Mouse (Mus musculus) neural tube, embryonic 13.5 days (tissue): ENCODE measurements around the gene Olfr1002. TPM values are rescaled to one million over a fixed set of nuclear protein-coding genes. Genes with fewer than 3 reads are reported as not detected.
"Not testable (repeated sequence)": the region's sequence is repeated elsewhere in the genome, so short reads cannot be mapped to it uniquely, and the experiment has no call there.

Experiments used
- ATAC-seq: fragments of 200-750 bp; cut with Nextera tagmentation; 2 replicates; pipeline ENCODE4 v1.8.0; 2017; ENCODE audit warnings: low read depth, mild to moderate bottlenecking, moderate TSS enrichment, moderate library complexity
- H3K27ac ChIP-seq: fragments of 300-500 bp; sonication (generic); replicated peaks from 2 replicates; pipeline ENCODE4 v1.5.1; 2015; ENCODE audit warnings: moderate library complexity, mild to moderate bottlenecking, inconsistent platforms
- H3K27me3 ChIP-seq: fragments of 300-500 bp; sonication (generic); 2 replicates; pipeline ENCODE4 v1.6.1; 2015; ENCODE audit warnings: mild to moderate bottlenecking, inconsistent platforms
- H3K36me3 ChIP-seq: fragments of 300-500 bp; sonication (generic); 2 replicates; pipeline ENCODE4 v1.6.1; 2015; ENCODE audit warnings: mild to moderate bottlenecking, inconsistent platforms
- H3K4me1 ChIP-seq: fragments of 300-500 bp; sonication (generic); replicated peaks from 2 replicates; pipeline ENCODE4 v1.6.1; 2015; ENCODE audit warnings: inconsistent platforms
- H3K4me2 ChIP-seq: fragments of 300-500 bp; sonication (generic); 2 replicates; pipeline ENCODE4 v1.6.1; 2015; ENCODE audit warnings: inconsistent platforms, mild to moderate bottlenecking, moderate library complexity
- H3K4me3 ChIP-seq: fragments of 300-500 bp; sonication (generic); 2 replicates; pipeline ENCODE4 v1.5.1; 2015; ENCODE audit warnings: mild to moderate bottlenecking, inconsistent platforms
- H3K9ac ChIP-seq: fragments of 300-500 bp; sonication (generic); 2 replicates; pipeline ENCODE4 v1.6.1; 2015; ENCODE audit warnings: moderate library complexity, mild to moderate bottlenecking, inconsistent platforms
- H3K9me3 ChIP-seq: fragments of 300-500 bp; sonication (generic); 2 replicates; pipeline ENCODE4 v1.6.1; 2016; ENCODE audit warnings: inconsistent platforms
- WGBS: fragments of 180-500 bp; shearing (Covaris S2); methylation state at CpG from one replicate; pipeline ENCODE4 v1.1.7; 2015; 5-methylcytosine and 5-hydroxymethylcytosine counted together
- polyA plus RNA-seq: library from polyadenylated mRNA; unstranded; fragments of >200 nt; fragmentation: Nextera tagmentation; extraction: Ambion mirVana; gene quantifications from 2 replicates; pipeline ENCODE4 v1.2.1, GENCODE M21; 2015

Olfr1002 gene
- polyA plus RNA-seq: not detected in 2 replicates

GRCm38 (mm10) chr2:85650604-85651003 lies at the start of gene Olfr1002:
Gene Olfr1002, minus strand, starts transcription at chr2:85650704.
- H3K4me3 ChIP-seq: no peak within 1 kb of the TSS
- 93% methylated on average over 1 of the region's 1 CpGs for WGBS
- no peaks in the 10 kb centered on the region for H3K36me3 ChIP-seq
- no peak within 1 kb of the TSS for H3K9ac ChIP-seq
- H3K4me2 ChIP-seq: no peak within 1 kb of the TSS
- no peaks in the 10 kb centered on the region for H3K27me3 ChIP-seq
- no peaks in the 10 kb centered on the region for H3K9me3 ChIP-seq
- H3K4me1 ChIP-seq: no peaks in the 10 kb centered on the region
- ATAC-seq: no peak
- H3K27ac ChIP-seq: no peak within 1 kb of the TSS

- no peaks in the 10 kb centered on the region for H3K4me1 ChIP-seq
- no peak within 1 kb of the TSS for H3K4me2 ChIP-seq
- no peaks in the 10 kb centered on the region for H3K9me3 ChIP-seq
- H3K36me3 ChIP-seq: no peaks in the 10 kb centered on the region
- no peaks in the 10 kb centered on the region for H3K27me3 ChIP-seq
- no peak within 1 kb of the TSS for H3K27ac ChIP-seq
- no peak for ATAC-seq
- H3K4me3 ChIP-seq: no peak within 1 kb of the TSS
- H3K9ac ChIP-seq: no peak within 1 kb of the TSS
Observed at GRCm38 (mm10) chr2:85689131-85689530, 38.6 kb upstream of the Olfr1002 start, which contains the start of gene Olfr1008. Gene Olfr1008, plus strand, starts transcription at chr2:85689431.

GRCm38 (mm10) chr2:85678667-85679066 lies 28.2 kb upstream of the Olfr1002 start, which contains the start of gene Olfr1006:
Gene Olfr1006, minus strand, starts transcription at chr2:85678767.
- H3K9ac ChIP-seq: no peak within 1 kb of the TSS
- H3K27ac ChIP-seq: no peak within 1 kb of the TSS
- no peak within 1 kb of the TSS for H3K4me3 ChIP-seq
- H3K4me1 ChIP-seq: no peaks in the 10 kb centered on the region
- no peak within 1 kb of the TSS for H3K4me2 ChIP-seq
- H3K9me3 ChIP-seq: no peaks in the 10 kb centered on the region
- no peaks in the 10 kb centered on the region for H3K36me3 ChIP-seq
- no peaks in the 10 kb centered on the region for H3K27me3 ChIP-seq
- ATAC-seq: no peak

- not testable (repeated sequence) for H3K27ac ChIP-seq, H3K9me3 ChIP-seq, H3K9ac ChIP-seq, H3K27me3 ChIP-seq, H3K36me3 ChIP-seq, H3K4me2 ChIP-seq, H3K4me3 ChIP-seq, H3K4me1 ChIP-seq, ATAC-seq
Observed at GRCm38 (mm10) chr2:85664355-85664754, 13.9 kb upstream of the Olfr1002 start, which contains the start of gene Olfr154. Gene Olfr154, minus strand, starts transcription at chr2:85664455.

- ATAC-seq: no peak
- 72% methylated on average over 1 of the region's 1 CpGs for WGBS
Observed at GRCm38 (mm10) chr2:85611803-85612202, 38.7 kb downstream of the Olfr1002 start, which contains the start of gene Olfr1000. Gene Olfr1000, minus strand, starts transcription at chr2:85611903.

More at GRCm38 (mm10) chr2:85611803-85612202, 38.7 kb downstream of the Olfr1002 start, which contains the start of gene Olfr1000:
- Histone ChIP-seq H3K9me3 (no peaks in the 10 kb centered on the region), H3K9ac (no peak within 1 kb of the TSS), H3K36me3 (no peaks in the 10 kb centered on the region), H3K27me3 (no peaks in the 10 kb centered on the region), H3K4me1 (no peaks in the 10 kb centered on the region), H3K4me2 (no peak within 1 kb of the TSS), H3K27ac (no peak within 1 kb of the TSS), H3K4me3 (no peak within 1 kb of the TSS)

Other genes with a start within 250 kb of the Olfr1002 start
- gene Olfr992, start 241.2 kb downstream of the Olfr1002 start, polyA plus RNA-seq: not detected in 2 replicates
- gene Olfr993, start 235.8 kb downstream of the Olfr1002 start, polyA plus RNA-seq: not detected in 2 replicates
- not detected in 2 replicates for gene Olfr994, start 214.3 kb downstream of the Olfr1002 start, polyA plus RNA-seq
- not detected in 2 replicates for gene Olfr995, start 207.1 kb downstream of the Olfr1002 start, polyA plus RNA-seq
- not detected in 2 replicates for gene 4833423E24Rik, start 131.7 kb downstream of the Olfr1002 start, polyA plus RNA-seq
- gene Olfr996, start 71.5 kb downstream of the Olfr1002 start, polyA plus RNA-seq: not detected in 2 replicates
- gene Olfr998, start 61.8 kb downstream of the Olfr1002 start, polyA plus RNA-seq: not detected in 2 replicates
- not detected in 2 replicates for gene Olfr1000, start 38.8 kb downstream of the Olfr1002 start, polyA plus RNA-seq
- gene Olfr154, start 13.8 kb upstream of the Olfr1002 start, polyA plus RNA-seq: not detected in 2 replicates
- not detected in 2 replicates for gene Olfr1006, start 28.1 kb upstream of the Olfr1002 start, polyA plus RNA-seq
- gene Olfr1008, start 38.7 kb upstream of the Olfr1002 start, polyA plus RNA-seq: not detected in 2 replicates
- not detected in 2 replicates for gene Olfr1009, start 64.7 kb upstream of the Olfr1002 start, polyA plus RNA-seq
- gene Olfr1012, start 112.1 kb upstream of the Olfr1002 start, polyA plus RNA-seq: not detected in 2 replicates
- gene Olfr1013, start 116.4 kb upstream of the Olfr1002 start, polyA plus RNA-seq: not detected in 2 replicates
- not detected in 2 replicates for gene Olfr1014, start 122.0 kb upstream of the Olfr1002 start, polyA plus RNA-seq
- not detected in 2 replicates for gene Olfr1015, start 131.3 kb upstream of the Olfr1002 start, polyA plus RNA-seq
- not detected in 2 replicates for gene Olfr1016, start 151.8 kb upstream of the Olfr1002 start, polyA plus RNA-seq
- gene Olfr1018, start 167.8 kb upstream of the Olfr1002 start, polyA plus RNA-seq: not detected in 2 replicates
- gene Olfr1019, start 194.8 kb upstream of the Olfr1002 start, polyA plus RNA-seq: not detected in 2 replicates
- gene Olfr1020, start 196.3 kb upstream of the Olfr1002 start, polyA plus RNA-seq: not detected in 2 replicates
- gene Olfr1022, start 217.9 kb upstream of the Olfr1002 start, polyA plus RNA-seq: not detected in 2 replicates
- not detected in 2 replicates for gene Olfr1023, start 234.9 kb upstream of the Olfr1002 start, polyA plus RNA-seq